Mouse (Mus musculus) kidney, postnatal 4 days (tissue): ENCODE data around the gene Adamts12.

Source experiments
- DNase-seq, 2 experiments: peaks; one replicate each; pipeline ENCODE4 v3.0.0; 2021; ENCODE audit warnings: mixed read lengths in 2 of 2

The Adamts12 gene

DNA sequence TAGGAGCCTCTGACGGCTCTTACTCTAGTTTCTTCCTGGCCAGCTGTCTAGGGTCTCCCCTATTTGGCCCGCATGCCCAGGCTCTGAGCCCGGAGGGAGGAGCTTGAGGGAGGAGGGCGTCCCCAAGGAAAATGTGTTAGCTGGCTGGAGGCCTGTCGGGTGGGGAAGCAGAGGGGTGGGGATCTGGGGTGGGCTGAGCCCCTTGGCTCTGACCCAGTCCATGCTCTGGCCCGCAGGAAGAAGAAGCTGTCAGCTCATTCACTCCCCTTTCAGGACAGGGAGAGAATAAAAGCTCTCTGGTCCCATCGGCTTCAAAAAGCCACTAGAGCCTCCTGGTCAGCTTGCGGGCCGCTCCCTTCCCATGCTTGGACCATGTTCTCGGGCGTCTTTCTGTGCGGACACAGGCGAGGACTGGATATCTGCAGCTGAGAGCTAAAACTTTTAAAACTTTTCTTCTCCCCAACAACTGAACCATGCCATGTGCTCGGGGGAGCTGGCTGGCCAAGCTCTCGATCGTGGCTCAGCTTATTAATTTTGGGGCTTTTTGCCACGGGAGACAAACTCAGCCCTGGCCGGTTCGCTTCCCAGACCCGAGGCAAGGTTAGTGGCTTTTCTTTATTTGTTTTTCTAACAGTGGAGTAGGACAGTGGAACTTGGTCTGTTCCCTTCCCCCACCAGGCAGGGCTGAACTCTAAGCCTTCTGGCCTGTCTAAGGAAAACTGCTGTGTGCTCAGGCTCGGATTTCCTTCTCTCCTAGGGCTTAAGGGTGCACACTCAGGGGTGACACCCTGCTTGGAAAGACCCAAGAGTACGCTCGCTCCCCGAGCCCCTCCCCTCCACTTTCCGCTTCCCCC is at the start of gene Adamts12:
Adamts12 (plus strand) TSS at position 233 of the 854 bp plus-strand sequence.
- peak; percentile 79 to 85 for DNase-seq

DNA sequence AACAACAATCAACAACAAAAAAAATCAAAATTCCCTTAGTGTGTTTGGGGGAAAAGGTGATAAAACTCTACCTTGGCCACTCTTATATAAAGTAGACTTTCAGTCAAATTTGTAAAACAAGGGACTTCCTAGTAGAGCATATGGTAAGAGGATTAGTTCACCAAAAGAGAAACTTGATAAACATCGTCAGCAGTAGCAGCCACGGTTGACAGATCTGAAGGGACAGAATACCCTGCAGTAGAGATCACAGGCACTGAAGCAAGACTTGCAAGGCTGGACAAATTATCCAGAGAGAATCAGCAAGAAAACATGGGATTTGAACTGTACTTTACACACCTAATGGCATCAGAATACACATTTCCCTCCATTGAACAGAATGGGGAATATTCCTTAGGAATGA is 49.7 kb upstream of the Adamts12 start:
- DNase-seq, result no peak

DNA sequence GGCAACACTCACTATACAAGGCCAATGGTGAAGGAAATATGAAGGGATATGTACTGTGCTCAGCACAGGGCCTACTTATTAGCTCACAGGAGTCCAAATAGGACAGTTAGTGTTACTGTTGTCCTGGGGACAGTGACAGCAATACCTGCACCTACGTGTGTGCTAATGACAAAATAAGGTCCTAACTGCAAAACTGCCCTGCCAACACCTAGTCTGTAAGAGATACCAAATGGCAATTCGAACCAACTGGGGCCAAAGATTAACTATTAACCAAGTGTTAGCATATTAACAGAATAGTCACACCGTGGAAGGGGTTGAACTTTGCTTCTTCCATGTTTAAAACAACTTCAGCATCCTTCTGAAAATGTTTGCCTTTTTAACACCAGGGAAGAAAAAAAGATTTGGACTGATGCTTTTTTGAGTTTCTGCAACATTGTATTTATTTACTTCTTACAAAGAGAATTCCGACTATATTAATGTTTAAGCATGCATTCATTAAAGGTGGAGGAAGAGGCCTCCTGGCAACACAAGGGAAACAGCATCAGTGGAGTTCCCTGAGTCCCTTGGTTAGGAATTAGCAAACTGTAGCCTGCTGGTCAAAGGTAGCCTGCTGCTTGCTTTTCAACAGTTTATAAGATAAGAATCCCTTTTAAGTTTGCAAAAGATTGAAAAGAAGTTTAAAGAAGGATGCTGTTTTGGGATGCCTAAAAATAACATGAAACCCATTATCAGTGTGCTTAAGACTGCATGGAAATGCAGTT is 37.6 kb upstream of the Adamts12 start:
- no peak for DNase-seq

DNA sequence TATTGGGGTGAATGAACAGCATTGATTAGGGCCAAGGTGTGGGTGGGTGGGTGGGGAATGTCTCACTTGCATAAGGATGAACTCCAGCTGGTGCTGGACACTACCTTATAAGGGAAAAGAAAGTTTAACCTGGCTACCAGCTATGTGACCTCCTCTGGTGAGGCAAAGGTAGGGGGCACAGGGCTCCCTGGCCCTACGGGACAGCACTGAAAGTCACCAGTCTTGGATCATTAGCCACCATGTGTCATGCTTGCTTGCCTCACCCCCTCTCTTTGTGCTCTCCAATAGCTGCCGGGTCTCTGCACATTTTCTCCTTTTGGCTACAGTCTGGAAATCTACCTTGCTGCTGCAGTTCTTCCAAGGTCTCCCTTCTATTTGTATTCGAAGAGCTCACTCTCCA is 34.4 kb upstream of the Adamts12 start:
- DNase-seq, result no peak

DNA sequence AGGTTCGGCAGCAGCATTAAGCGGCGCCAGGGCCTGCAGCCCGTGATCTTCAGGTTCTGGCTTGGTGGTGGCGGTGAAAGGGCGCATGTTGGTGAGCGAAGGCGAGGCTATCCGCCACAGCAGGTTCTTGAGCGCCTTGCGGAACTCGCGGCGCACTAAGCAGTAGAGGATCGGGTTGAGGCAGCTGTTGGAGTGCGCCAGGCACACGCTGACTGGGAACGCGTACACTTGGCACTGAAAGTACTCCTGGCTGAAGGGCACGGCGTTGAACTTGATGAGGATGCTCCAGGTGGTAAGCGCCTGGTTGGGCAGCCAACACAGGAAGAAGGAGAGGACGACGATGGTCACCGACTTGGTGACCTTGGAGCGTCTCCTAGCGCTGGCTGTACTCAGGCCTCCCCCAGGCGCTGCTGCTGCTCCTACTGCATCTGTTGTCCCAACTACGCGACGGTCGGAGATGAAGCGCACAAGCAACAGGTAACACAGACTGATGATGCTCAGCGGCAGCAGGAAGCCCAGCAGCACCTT is 28.6 kb upstream of the Adamts12 start:
- DNase-seq, result peak; percentile 18 to 41

DNA sequence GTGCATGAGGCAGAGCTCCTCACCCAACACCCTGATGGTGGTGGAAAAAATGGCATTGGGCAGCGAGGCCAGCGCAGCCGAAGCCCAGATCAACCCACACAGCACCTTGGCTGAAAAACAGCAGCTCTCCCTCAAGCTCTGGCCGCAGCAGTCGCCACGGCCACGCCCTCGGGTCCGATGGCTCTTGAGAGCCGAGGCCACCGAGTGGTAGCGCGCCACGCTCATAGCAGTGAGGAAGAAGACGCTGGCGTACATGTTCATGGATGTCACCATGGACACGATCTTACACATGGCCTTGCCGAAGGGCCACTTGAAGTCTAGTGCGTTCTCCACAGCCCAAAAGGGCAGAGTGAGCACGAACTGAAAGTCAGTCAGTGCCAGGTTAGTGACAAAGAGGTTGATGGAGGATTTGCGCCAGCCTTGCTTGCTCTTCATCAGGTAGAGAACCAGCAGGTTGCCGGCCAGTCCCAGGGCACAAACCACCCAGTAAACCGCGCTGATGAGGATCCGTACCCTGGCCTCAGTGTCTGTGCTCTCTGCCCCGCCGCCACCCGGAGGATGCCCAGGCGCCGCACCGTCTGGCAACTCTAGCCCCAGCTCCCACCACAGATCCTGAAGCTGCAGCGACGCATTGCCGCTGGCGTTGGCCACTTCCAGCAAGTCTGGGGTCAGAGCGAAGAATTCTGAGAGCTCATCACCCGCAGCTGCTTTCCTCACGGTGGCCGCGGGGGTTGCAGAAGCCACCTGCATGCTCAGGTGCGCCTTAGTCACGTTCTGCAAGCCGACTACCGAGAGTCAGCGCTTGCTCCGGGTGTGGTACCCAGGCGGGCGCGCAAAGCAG is 27.8 kb upstream of the Adamts12 start:
- DNase-seq, result peak; percentile 24 to 46

DNA sequence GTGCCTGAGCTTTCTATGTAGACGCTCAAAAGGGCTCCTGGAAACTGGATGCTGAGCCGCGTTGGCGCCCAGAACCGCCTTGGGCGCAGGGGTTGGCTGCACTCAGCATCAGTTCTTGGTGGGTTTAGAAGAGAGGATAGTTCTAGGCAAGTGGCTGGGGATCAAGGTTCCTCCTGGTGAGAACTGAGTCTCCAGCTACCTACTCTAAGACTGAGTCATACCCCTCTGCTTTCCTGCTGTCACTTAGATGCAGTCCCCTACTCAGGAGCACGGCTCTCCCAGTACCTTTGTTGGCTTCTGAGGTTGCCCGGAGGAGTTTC is 27.3 kb upstream of the Adamts12 start:
- DNase-seq, result no peak

DNA sequence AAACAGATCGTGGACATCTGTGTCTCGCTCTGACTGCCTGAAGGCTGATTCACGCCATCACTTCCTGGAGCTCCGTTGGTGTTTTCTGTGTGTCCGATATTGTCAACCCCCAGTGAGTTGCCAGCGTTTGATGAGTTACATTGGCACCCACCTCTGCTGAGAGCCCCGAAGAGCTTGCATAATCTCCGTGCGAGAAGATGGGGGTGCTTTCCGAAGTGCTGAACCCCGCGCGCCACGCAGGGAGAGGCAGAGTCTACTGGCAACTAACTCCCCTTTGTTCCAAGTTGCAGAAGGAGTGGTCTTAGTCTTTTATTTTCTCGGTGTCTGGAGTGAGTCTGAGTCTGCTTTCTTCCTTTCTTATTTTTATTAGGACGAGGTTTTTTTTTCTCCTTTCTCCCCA is 26.9 kb upstream of the Adamts12 start, which contains the start of gene Rxfp3:
Rxfp3 (minus strand) TSS at position 281 of the 400 bp plus-strand sequence.
- DNase-seq, result peak; percentile 34 to 51

DNA sequence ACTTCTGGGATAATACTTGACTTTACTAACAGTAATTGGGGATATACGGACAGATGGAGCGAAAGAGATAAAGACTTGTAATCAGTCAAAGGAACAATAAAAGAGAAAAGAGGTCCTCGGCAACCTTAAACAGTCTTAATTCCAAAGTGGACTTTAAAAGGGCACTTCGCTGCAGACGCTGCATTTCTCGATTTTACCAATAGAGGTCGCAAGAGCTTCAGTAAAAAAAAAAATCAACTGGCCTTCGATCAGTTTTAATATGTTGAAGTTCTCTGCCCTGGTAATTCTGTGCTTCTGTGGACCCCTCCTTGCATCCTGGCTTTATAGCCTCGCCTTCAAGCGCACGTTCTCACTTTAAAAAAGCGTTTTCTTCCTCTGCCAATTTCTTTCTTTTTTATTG is 26.1 kb upstream of the Adamts12 start:
- DNase-seq, result peak; percentile 63 to 66

DNA sequence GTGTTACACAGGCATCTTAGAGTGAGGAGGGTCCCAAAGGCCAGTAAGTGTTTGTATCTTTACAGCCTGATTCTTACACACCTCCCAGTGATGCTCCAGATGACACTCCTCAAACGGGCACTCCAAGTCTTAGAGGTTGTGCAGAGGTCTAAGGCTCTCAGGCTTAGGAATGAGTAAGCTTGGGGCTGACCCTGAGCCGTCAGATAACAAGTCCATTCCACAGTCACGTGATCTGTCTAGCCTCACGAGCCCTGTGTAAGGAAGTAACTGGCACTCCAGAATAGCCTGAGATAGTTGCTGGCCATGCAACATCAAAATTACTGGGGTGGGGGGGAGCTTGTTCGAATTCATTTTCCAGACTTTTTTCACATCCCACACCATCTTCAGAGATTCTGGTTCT is 24.5 kb upstream of the Adamts12 start:
- no peak for DNase-seq

DNA sequence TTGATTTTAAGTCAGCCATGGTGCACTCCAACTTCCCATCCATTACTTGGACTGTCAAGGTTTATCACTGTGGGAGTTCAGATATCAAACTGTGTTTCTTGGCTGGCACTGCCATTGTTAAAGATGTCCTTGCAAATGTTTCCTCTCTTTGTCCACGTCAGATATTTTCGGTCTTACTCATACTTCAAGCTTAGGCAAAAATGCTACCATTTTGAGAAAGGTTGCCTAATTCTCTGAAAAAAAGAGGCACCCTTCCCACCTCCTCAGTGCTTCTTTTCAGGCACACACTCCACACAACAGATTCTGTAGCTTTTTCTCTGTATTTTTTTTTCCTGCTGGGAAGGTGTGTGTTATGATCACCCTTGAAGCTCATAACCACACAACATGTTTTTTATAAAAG is 23.4 kb upstream of the Adamts12 start:
- no peak for DNase-seq

DNA sequence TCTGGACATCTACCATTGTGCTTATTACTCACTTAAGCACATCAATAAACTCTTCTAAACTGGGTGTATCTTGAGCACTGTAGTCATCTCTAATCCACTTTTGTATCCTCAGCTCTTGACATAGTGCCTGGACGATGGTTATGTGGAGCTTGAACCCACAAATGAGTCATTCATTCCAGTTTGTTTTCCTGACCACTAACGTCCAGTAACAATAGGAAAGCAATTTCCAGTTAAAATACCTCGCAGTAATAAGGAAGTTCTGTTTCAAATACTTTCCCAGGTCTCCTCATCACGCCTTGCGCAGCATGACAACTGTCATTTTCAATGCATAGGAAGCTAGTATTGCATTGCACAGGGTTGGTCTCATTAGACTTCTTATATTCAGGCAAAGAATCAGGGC is 21.8 kb upstream of the Adamts12 start:
- DNase-seq, result no peak

DNA sequence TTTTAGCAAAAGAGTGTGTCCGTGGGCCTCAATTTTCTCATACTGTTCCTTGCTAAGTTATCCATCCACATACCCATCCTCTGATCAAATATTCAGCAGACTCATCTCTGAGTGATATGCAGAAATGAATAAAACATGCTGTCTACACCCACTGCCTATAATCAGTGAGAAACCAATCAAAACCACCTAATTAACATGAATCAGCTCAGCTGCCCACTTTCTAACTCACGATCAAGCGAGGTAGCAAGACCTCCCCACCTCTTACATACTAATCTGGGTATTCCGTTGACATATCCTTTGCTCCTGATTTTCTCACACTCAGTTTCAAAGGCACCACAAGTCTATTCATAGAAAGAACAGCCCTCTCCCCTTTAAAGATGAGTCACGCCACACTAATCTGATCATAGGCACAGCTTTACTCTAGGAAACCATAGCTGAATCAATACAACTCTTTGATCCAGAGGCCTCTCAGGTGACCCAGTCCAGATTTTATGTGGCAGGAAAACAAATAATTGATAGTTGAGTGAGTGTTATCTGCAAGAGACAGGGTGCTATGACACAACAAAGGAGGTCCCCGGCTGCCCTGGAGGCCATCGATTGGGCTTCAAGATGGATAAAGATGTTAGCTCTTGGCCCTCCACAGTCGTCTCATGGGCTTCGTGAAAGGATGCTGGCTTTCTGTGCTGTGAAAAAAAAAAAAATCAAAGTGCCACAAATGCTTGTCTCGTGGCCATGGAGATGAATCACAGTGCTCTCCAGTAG is 10.7 kb upstream of the Adamts12 start:
- no peak for DNase-seq

DNA sequence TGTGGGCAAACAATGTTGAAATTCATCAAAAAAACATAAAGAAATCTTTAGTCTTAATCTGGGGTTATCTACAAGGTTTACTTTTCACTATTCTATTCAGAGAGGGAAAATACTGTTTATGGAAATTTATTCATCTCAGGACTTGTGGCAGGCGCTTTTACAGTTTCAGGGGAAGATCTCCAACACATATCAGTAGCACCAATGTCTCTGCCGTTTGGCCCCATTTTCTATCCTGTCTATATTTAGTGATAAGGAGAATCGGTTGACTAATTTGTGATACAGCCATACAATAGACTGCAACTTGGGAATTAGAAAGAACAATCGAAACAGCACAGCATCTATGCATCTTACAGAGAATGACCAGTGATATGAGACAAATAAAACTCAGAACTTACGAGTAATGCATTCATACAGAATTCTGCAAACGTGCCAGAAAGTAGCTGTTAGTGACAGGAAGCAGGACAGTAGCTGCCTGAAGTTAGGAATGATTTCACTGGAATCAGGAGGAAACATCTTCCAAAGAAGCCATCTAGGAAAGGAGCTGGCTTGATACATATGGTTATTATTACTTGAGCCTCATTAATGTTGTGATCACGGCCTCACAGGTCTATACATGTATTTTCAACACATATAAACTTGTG is 10.0 kb upstream of the Adamts12 start:
- no peak for DNase-seq

DNA sequence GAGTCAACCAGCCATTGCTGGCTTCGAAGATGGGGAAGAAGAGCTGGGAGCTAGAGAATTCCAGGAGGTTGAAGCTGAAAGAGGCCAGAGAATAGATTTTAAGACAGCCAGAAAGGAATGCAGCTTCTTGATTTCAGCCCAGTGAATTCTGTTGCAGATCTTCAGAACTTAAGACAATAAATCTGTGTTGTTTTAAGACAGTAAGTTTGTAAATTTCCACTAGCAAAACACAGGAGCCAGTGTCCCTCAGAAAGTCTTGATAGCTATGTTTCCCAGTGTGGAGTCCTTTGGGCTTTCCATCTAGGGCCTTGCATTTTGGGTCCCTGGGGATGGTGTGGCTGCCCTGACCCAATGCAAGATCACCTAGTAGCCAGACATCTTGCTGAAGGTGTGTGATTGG is 1.7 kb upstream of the Adamts12 start:
- no peak for DNase-seq

DNA sequence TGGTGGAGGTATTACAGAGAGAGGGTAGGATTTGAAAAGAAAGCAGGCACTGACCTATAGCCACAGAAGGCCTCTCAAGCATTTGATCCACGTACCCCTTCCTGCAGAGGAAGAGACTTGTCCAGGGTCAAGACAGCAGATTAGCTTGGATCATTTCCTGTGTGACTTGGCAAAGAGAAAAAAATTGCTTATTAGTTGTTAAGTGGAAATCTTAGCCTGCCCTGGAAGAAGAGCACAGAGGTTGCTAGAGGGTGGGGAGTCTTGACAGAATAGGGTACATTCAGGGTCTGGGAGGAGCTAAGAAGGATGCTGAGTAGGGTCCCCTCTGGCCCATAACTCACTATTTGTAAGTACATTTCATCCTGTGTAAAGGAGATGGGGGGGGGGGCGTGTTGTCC is 431 bp upstream of the Adamts12 start:
- peak in 1 of 2 experiments; percentile 22 for DNase-seq

DNA sequence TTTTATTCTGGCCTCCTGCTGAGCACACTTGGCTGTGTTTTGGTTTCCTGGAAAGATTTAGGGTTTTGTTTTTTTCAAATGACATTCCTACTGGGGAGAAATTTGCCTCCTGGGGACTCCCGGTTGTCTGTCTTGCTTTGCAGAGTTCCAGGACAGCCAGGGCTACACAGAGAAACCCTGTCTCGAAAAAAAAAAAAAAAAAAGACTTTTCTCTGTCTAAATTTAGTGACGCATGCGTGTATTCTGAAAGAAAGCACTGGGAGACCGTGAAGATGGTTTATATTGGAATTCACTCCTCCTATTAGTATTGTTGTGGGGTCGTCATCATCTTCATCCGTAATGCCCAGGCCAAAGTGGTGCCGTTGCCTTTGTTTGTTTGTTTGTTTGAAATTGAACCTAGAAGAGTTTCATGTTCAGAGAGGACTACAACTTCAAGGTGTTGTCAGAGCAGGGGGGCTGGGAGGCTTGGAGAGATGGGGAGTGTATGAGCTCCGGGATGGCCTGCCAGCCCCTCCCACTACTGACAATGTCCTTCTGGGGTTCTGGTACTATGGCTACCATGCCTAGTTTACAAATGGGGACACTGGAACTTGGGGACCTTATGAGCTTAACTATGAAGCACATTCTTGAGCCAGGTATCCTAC is 1.1 kb downstream of the Adamts12 start:
- DNase-seq, result peak; percentile 21 to 30

DNA sequence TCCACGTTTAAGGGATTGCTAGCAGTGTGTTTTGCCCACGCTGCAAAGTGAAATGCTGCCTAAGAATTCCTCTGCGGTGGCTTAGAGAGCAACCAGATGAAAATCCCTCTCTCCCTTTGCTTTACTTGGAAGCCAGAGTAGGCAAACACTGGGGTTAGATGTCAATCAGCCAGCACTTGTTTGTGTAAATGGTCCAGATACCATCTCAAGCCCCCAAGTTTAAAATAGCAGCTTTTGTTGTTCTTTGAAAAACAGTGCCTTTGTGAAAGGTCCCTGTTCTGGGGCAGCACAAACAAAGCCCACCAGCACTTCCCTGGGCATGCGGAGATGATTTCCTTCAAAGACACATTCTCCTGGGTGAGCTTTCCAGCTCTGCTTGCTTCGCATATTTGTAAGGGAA is 1.7 kb downstream of the Adamts12 start:
- no peak for DNase-seq

DNA sequence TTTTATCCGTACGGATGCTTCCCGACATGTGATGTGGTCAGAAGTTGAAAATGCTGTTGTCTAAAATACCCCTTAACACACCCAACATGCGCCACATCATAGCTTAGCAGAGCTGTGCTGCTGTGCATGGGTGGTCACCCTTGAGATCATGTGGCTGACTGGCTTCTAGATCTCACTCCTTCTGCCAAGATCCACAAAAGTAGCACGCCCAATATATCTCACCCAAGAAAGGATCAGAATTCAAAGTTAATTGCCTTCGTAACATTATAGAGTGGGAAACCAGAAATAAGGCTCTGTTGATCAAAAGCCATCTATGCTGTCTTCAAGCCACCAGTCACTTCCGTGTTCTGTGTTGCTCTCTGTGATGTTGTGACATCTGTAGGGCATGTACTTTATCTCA is 3.3 kb downstream of the Adamts12 start:
- peak in 1 of 2 experiments; percentile 16 for DNase-seq

DNA sequence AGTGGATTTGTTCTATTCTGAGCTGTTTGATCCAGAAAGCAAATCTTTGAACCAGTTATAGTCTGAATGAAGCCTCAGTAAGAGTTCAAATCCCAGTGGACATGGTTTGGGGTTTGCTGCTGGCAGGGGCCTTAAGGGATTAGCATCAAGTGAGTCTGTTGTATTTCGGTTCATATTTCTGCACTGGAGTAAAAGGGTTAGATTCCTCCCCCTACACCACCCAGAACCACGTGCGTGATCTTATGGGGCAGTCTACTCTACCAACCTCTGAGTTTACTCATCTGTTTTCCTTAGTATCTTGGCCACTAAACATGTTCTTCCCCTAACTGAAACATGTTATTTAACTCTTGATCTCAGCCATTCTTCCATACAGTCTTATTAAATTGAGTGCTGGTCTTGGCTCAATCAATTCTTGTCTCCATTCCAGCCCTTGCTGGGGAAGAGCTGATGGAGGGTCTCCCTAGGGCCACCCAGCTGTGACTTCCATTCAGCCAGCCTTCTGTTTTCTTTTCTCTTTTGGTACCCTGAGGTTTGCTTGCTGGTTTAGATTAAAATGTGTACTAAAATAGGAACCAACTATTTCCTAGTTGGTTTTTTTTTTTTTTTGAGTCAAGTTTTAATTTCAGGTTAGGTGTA is 11.3 kb downstream of the Adamts12 start:
- DNase-seq, result no peak
